Mouse (Mus musculus): ENCODE measurements at regions not wholly inside any gene's neighbourhood (a gene's known extent, or its start where the extent isn't known, plus 50 kb on each side); places are given as distances from the start of the nearest gene placed in this dataset.
"Not testable (repeated sequence)": the region's sequence is repeated elsewhere in the genome, so short reads cannot be mapped to it uniquely, and the experiment has no call there.

DNA sequence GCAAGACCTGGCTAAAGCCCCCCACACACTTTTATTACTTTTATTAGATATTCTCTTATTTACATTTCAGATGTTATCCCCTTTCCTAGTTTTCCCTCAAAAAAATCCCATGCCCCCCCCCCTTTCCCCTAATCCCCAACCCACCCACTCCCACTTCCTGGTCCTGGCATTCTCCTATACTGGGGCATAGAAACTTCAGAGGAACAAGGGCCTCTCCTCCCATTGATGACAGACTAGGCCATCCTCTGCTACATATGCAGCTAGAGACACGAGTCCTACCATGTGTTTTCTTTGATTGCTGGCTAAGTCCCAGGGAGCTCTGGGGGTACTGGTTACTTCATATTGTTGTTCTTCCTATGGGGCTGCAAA is 116.8 kb downstream of the Rfpl4b start:
- DNase-seq: not testable (repeated sequence)

DNA sequence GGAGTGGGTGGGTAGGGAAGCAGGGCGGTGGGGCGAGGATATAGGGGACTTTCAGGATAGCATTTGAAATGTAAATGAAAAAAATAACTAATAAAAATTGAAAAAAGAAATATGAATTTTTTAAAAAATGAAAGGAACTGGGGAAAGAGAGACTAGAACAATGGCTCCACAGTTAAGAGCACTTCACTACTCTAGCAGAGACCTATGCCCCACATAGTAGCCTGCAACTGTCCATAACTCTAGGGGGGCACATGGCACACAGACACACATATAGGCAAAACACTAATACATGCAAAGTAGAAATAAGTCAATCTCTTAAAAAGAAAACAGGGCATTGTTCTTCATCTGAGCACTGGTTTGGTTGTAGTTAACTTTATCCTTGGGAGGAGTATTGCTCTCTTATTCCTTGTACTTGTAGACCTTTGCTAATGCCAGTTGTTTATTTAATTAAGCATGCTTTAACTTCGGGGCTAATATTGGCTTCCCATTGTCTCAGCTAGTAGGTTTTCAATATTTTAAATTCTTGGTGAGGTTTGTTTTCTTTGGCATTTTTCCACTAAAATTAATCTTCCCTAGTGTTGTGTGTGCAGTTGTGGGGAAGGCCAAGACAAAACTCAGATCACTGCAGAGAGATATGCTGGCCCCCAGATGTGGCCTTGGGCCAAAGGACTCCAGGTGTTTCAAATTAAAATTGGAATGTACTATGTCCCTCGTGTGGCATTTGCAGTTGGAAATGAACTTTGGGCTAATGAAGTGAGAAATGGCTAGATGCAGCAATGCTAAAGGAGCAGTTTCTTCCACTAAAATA is 117.4 kb downstream of the Rfpl4b start:
- no peak for DNase-seq

GRCm38 (mm10) chr10:38677453-38677852 is 144.1 kb downstream of the Rfpl4b start:
- no peak for DNase-seq

GRCm38 (mm10) chr10:38668610-38669009 is 153.0 kb downstream of the Rfpl4b start:
- peak; percentile 12 for DNase-seq

DNA sequence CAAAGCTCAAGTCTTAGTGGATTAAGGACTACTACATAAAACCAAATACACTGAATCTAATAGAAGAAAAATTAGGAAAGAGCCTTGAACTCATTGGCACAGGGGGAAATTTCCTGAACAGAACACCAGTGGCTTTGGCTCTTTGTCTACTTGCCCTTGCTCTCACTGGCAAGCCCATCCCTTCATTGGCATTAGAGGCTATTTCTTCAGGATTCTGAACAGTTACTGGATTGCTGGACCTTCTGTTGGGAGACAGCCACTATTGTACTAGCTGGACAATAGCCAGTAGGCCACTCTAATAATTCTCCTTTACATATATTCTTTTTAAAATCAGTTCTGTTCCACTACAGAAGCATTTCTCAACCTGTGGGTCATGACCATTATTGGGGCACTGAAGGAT is 153.7 kb downstream of the Rfpl4b start:
- peak; percentile 28 for DNase-seq

GRCm38 (mm10) chr10:38635695-38636094 is 185.9 kb downstream of the Rfpl4b start:
- no peak for DNase-seq

- no peak for DNase-seq
Measured at GRCm38 (mm10) chr10:38629907-38630505, 191.6 kb downstream of the Rfpl4b start.

- DNase-seq: no peak
Measured at GRCm38 (mm10) chr10:38623399-38623798, 198.2 kb downstream of the Rfpl4b start.

DNA sequence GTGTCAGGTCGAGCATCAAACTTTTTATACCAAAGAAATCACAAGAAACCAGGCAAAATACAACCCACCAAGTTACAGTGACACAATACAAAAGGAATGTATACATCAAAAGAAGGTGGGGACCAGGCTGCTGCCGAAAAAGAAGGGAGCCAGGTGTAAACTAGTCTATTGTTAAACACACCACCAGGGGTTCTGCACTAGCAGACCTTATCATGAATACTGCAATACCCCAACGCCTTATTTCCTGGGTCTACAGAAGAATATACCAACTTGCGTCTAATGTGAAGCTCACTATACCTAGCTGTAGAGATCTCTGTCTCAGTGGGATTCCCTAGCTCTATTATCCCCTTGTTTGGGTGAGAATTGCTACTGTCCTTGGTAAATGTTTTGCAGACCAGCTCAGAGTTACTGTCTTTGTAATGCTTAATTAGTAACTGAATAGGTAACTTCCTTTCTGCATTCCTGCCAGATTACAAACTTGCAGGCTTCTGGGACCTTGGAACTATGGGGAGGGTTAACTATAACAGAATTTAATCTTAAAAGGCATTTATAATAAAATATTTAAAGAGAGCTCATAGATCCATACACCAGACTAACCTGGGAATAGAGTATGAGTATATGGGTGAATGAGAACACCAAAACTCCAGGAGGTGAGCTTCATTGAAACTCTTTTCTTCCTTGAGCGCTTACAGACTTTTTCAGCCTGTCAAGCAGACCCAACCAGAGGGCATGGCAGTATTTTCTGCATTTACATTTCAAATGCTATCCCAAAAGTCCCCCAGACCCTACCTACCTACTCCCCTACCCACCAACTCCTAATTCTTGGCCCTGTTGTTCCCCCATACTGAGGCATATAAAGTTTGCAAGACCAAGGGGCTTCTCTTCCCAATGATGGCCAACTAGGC is 211.7 kb downstream of the Rfpl4b start:
- DNase-seq: no peak

GRCm38 (mm10) chr10:38586061-38586460 is 235.5 kb downstream of the Rfpl4b start:
- DNase-seq: no peak

DNA sequence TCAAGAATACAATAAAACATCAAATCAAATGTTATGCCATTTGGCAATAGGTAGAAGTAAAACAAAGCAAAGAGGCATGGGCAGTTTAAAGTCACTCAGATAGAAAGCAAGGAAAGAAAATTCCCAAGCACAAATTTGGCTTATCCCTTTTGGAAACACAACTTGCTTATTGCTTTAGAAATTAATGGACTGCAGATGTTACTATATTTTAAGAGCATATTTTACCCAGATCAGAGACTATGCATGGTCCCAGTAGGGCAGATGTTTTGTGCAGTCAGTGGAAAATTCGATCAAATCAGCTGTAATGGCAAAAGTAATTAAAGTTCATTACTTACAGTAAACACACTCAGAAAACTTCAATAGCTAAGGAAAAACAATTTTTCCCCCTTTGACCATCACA is 245.9 kb downstream of the Rfpl4b start:
- no peak for DNase-seq

DNA sequence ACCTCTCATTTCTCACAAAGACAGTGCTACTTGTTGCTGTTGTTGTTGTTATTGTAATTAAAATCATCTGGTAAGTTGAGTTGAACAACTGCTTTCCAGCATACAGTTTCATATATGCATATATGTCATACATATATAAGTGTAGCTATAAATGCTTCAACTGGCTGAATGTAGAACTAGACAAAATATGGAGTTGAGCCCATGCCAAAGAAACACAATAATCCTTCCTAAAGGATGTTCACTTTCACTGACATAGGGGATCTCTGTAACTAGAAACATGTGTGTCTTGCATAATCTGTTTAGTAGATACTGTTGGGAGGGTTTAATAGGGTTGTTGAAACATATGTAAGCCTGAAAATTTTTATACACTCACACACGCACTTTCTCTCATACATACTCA is 247.9 kb downstream of the Rfpl4b start:
- no peak for DNase-seq

DNA sequence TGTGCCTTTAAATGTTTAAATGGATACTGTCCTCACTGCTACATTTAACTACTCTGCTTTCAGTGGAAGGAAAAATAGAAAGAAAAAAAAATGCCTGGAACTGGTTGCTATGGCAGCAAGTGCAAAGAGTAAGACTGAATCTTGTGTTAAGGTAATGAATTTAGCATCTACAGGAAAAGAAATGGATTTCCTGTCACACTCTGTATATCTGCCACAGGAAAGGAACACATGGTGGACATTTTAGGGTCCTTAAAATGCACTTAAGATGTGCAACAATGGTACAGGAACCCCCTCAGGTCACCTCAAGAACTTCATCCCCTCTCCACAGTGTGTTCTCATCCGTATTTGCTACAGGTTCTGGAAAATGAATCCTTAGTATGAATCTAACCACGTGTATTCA is 248.4 kb downstream of the Rfpl4b start:
- DNase-seq: no peak

DNA sequence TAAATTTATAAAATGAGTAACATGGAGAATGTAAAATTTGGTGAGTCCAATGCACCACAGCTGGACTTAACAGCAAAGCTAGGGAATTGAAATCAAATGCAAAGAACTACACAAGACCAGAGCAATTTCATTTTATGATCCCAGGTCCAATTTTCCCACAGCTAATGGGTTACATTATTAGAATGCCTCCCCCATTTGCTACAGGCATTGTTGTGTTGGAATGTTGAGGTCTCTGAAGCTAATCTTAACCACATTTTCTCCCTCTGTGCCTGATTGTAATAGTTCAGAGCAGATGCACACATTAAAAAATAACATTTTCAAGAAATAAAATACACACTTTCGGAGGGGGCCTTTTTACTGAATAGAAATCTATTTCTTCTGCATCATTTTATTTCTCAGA is 254.3 kb downstream of the Rfpl4b start:
- DNase-seq: no peak

- DNase-seq: no peak
Measured at GRCm38 (mm10) chr10:38566361-38566760, 255.2 kb downstream of the Rfpl4b start.

DNA sequence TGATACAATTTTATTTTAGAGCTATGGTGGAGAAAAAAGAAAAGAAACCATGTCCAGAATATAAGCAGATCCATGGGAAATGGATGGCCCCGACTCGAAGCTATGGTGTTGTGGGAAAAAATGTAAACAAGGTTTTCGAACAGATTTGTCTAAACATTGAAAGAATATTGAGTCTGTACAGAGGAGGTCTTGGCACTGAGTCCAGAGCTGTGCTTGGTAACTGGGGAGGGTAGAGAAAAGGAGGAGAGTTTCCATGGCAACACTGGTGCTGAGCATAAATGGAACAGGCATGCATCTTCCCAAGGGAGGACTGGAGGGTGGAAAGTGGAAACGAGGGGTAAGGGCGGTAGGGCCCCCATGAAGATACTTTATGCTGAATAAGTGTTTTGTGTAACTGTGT is 266.5 kb downstream of the Rfpl4b start:
- DNase-seq: no peak

DNA sequence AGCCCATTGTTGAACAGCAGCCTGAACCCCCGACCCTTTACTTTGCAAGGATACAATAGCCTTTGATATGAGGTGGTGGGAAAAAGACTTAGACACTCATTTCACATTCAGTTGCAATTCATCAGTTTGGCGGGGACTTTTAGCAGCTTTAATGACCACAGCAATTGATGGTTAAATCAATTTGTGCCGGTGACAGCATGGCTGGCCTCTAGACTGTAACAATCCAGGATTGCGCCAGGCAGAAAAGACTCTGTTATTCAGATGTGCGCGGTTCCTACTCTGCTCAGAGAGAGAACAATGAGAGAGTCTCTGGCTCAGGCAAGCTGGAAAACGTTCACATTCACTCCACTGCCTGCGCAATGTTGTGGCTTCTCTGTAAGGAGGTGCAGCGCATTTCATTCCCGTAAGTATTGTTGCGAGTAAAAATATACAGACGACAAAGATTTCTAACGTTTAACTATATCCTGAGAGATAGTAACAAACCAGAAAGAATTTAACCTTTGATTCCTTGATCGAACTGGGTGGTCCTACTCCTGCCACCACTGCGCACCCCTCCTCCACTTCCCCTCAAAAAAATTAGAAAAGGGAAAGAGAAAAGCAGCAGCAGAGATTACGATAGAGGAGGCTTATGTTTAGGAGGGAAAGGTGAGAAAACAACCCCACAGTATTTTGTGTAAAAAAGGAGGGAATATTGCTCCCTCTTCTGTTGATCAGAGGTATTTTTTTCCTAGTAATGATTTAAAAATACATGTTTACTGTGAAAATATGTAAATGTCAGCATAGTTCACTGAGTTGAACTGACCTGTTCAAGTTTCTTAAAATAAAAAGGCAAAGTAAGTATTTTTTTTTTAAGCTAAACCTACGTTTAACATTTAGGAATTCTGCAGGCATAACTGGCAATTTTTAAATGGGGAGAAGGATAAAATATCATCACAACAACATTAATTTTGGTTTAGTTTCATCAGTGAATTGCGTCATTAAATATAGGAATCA is 267.6 kb downstream of the Rfpl4b start:
- DNase-seq: peak; percentile 9

- DNase-seq: no peak
Measured at GRCm38 (mm10) chr10:38553326-38553687, 268.3 kb downstream of the Rfpl4b start.

GRCm38 (mm10) chr10:38552350-38553076 is 269.1 kb downstream of the Rfpl4b start:
- DNase-seq: no peak

DNA sequence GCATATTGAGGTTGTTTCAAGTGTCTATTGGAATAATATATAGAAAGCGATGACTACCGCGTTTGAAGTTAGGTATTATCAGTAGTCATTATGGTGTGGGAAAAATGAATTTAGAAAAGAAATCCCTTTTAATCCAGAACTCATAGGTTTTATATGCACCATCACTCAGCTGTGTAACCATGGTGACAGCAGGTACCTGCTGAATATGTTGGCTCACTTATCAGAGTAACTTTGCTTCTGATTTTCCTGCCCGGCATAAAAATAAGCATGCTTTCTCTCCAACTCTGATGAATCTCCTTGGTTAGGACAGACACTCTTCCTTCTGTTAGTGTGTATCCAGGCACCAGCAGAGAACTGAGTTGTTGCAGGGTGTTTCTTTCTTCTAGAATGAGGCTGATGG is 281.5 kb downstream of the Rfpl4b start:
- DNase-seq: no peak

DNA sequence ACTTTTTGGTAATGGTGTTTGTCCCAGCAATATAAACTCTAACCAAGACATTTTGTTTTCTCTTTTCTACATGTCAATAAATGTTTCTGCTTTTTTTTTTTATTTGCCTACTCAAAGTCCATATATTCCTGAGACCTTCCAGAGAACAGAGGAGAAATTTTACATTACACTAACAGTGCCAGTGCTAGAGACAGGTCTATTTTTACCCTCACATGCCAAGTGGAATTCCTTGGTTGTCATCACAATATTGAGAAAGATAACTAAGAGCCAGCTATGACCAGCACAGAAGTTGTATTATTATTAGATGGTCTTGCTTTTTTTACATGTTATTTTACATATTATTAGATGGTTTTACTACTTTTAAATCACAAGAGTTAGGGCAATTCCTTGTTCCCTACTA is 282.8 kb downstream of the Rfpl4b start:
- no peak for DNase-seq

DNA sequence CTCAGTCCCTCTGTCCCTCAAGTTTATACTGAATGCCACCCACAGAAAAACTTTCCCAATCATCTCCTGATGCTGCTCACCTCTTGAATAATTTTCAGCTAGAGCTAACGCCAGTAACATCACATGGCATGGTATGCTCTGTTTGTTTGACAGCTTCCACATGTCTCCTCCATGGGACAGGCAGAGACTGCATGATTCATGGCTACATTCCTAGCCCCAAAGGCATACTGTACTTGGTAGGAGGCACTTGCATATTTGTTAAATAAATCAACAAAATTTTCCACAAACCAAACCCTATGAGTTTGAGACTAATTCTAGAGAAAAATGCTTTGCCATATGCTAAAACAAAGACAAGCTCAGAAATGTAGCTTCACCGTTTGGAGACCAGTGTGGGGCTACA is 304.9 kb downstream of the Rfpl4b start:
- DNase-seq: no peak

All from cerebellum, adult 11-12 months (tissue).